Mouse (Mus musculus) kidney, embryonic 16.5 days (tissue): ENCODE data around the gene Spi1. TPM values are rescaled to one million over a fixed set of nuclear protein-coding genes. Genes with fewer than 3 reads are reported as not detected.

Source experiments
- ATAC-seq: fragments of 200-750 bp; cut with Nextera tagmentation; 2 replicates; pipeline ENCODE4 v1.8.0; 2017; ENCODE audit warnings: moderate TSS enrichment; ENCODE audit not compliant: low FRiP score, low TSS enrichment
- H3K27ac ChIP-seq: fragments of 300-500 bp; sonication (generic); 2 replicates; pipeline ENCODE4 v1.5.1; 2014; ENCODE audit warnings: low read length
- H3K27me3 ChIP-seq: fragments of 300-500 bp; sonication (generic); 2 replicates; pipeline ENCODE4 v1.6.1; 2014; ENCODE audit warnings: low read length, control low read depth, mixed read lengths; ENCODE audit not compliant: insufficient read depth
- H3K36me3 ChIP-seq: fragments of 300-500 bp; sonication (generic); 2 replicates; pipeline ENCODE4 v1.6.1; 2014; ENCODE audit warnings: low read length, control low read depth, mixed read lengths; ENCODE audit not compliant: insufficient read depth
- H3K4me1 ChIP-seq: fragments of 300-500 bp; sonication (generic); 2 replicates; pipeline ENCODE4 v1.6.1; 2014; ENCODE audit warnings: low read length, control low read depth, mixed read lengths; ENCODE audit not compliant: insufficient read depth
- H3K4me2 ChIP-seq: fragments of 300-500 bp; sonication (generic); replicated peaks from 2 replicates; pipeline ENCODE4 v1.6.1; 2014; ENCODE audit warnings: low read depth, low read length
- H3K4me3 ChIP-seq: fragments of 300-500 bp; sonication (generic); 2 replicates; pipeline ENCODE4 v1.5.1; 2014; ENCODE audit warnings: mild to moderate bottlenecking, low read length
- H3K9ac ChIP-seq: fragments of 300-500 bp; sonication (generic); replicated peaks from 2 replicates; pipeline ENCODE4 v1.6.1; 2014; ENCODE audit warnings: low read length
- H3K9me3 ChIP-seq: fragments of 300-500 bp; sonication (generic); 2 replicates; pipeline ENCODE4 v1.6.1; 2016; ENCODE audit warnings: low read length, control low read depth
- WGBS: fragments of 180-500 bp; shearing (Covaris S2); extraction: QIAGEN DNeasy Blood & Tissue Kit; methylation state at CpG from one replicate; pipeline ENCODE4 v1.1.7; 2014; 5-methylcytosine and 5-hydroxymethylcytosine counted together
- polyA plus RNA-seq: library from polyadenylated mRNA; unstranded; fragments of >200 nt; fragmentation: Nextera tagmentation; extraction: Ambion mirVana; gene quantifications from 2 replicates; pipeline ENCODE4 v1.2.1, GENCODE M21; 2015

Spi1 gene
- polyA plus RNA-seq, 1 experiment from 2014 or later: 4.2 TPM

- Histone ChIP-seq H3K4me1 (no peaks in the 10 kb centered on the region), H3K4me2 (no peak overlapping the region), H3K9ac (no peak overlapping the region), H3K4me3 (no peak overlapping the region), H3K9me3 (no peaks in the 10 kb centered on the region), H3K36me3 (no peaks in the 10 kb centered on the region), H3K27me3 (no peaks in the 10 kb centered on the region), H3K27ac (no peak overlapping the region)
- no peak for ATAC-seq
- 87% methylated on average over 9 of the region's 9 CpGs for WGBS
These were observed 5.3 kb downstream of the Spi1 start for GRCm38 (mm10) chr2:91087453-91087852.

- Histone ChIP-seq H3K27ac (no peak overlapping the region), H3K36me3 (no peaks in the 10 kb centered on the region), H3K9ac (no peak overlapping the region), H3K4me3 (no peak overlapping the region), H3K4me2 (no peak overlapping the region), H3K4me1 (no peaks in the 10 kb centered on the region), H3K27me3 (no peaks in the 10 kb centered on the region), H3K9me3 (no peaks in the 10 kb centered on the region)
- WGBS: 77% methylated on average over 9 of the region's 9 CpGs
- no peak for ATAC-seq
These were observed 6.8 kb downstream of the Spi1 start for GRCm38 (mm10) chr2:91088987-91089386.

- Histone ChIP-seq H3K36me3 (no peaks in the 10 kb centered on the region), H3K27me3 (no peaks in the 10 kb centered on the region), H3K4me1 (no peaks in the 10 kb centered on the region), H3K9ac (no peak overlapping the region), H3K4me2 (no peak overlapping the region), H3K27ac (no peak overlapping the region), H3K4me3 (no peak overlapping the region), H3K9me3 (no peaks in the 10 kb centered on the region)
- WGBS: 76% methylated on average over 6 of the region's 6 CpGs
- no peak for ATAC-seq
These were observed 8.0 kb downstream of the Spi1 start for GRCm38 (mm10) chr2:91090208-91090607.

GRCm38 (mm10) chr2:91090827-91091226 is 8.6 kb downstream of the Spi1 start:
- H3K4me2 ChIP-seq: no peak overlapping the region
- H3K9ac ChIP-seq: no peak overlapping the region
- 68% methylated on average over 6 of the region's 6 CpGs for WGBS
- no peaks in the 10 kb centered on the region for H3K9me3 ChIP-seq
- H3K4me1 ChIP-seq: no peaks in the 10 kb centered on the region
- ATAC-seq: no peak
- no peaks in the 10 kb centered on the region for H3K27me3 ChIP-seq
- H3K27ac ChIP-seq: no peak overlapping the region
- no peak overlapping the region for H3K4me3 ChIP-seq
- no peaks in the 10 kb centered on the region for H3K36me3 ChIP-seq

GRCm38 (mm10) chr2:91096524-91096923 is 14.3 kb downstream of the Spi1 start:
- Histone ChIP-seq H3K27ac (no peak overlapping the region), H3K9ac (no peak overlapping the region), H3K9me3 (no peaks in the 10 kb centered on the region), H3K4me2 (no peak overlapping the region), H3K4me3 (no peak overlapping the region), H3K36me3 (no peaks in the 10 kb centered on the region), H3K4me1 (no peaks in the 10 kb centered on the region), H3K27me3 (no peaks in the 10 kb centered on the region)
- no peak for ATAC-seq
- WGBS: 69% methylated on average over 14 of the region's 14 CpGs

GRCm38 (mm10) chr2:91097015-91097414 is 14.8 kb downstream of the Spi1 start:
- 68% methylated on average over 10 of the region's 10 CpGs for WGBS
- no peak for ATAC-seq

GRCm38 (mm10) chr2:91098156-91098555 is 16.0 kb downstream of the Spi1 start:
- 85% methylated on average over 2 of the region's 2 CpGs for WGBS
- Histone ChIP-seq H3K4me3 (no peak overlapping the region), H3K36me3 (no peaks in the 10 kb centered on the region), H3K4me2 (no peak overlapping the region), H3K4me1 (no peaks in the 10 kb centered on the region), H3K27me3 (no peaks in the 10 kb centered on the region), H3K9me3 (no peaks in the 10 kb centered on the region), H3K27ac (no peak overlapping the region), H3K9ac (no peak overlapping the region)
- ATAC-seq: no peak

More at GRCm38 (mm10) chr2:91097015-91097414, 14.8 kb downstream of the Spi1 start:
- Histone ChIP-seq H3K27ac (no peak overlapping the region), H3K4me2 (no peak overlapping the region), H3K27me3 (no peaks in the 10 kb centered on the region), H3K4me3 (no peak overlapping the region), H3K9ac (0 out of 2 replicates have a peak overlapping the region, but pooled peaks have one; percentile 9), H3K9me3 (no peaks in the 10 kb centered on the region), H3K36me3 (no peaks in the 10 kb centered on the region), H3K4me1 (no peaks in the 10 kb centered on the region)

- WGBS: 5% methylated on average over 7 of the region's 7 CpGs
- Histone ChIP-seq H3K4me1 (no peaks in the 10 kb centered on the region), H3K9ac (peak overlapping the region; percentile 55; the same call in 1 of the 2 replicates), H3K36me3 (no peaks in the 10 kb centered on the region), H3K4me3 (no peak overlapping the region), H3K27ac (no peak overlapping the region), H3K9me3 (no peaks in the 10 kb centered on the region), H3K4me2 (no peak overlapping the region), H3K27me3 (no peaks in the 10 kb centered on the region)
- ATAC-seq: peak; percentile 87
These were observed 19.0 kb downstream of the Spi1 start for GRCm38 (mm10) chr2:91101124-91101740.

- Histone ChIP-seq H3K4me1 (no peaks in the 10 kb centered on the region), H3K27ac (no peak overlapping the region), H3K9ac (no peak overlapping the region), H3K27me3 (no peaks in the 10 kb centered on the region), H3K4me2 (no peak overlapping the region), H3K9me3 (no peaks in the 10 kb centered on the region), H3K36me3 (no peaks in the 10 kb centered on the region), H3K4me3 (no peak overlapping the region)
- ATAC-seq: no peak
- WGBS: 79% methylated on average over 3 of the region's 3 CpGs
These were observed 26.0 kb downstream of the Spi1 start for GRCm38 (mm10) chr2:91108156-91108555.

- H3K27ac ChIP-seq: no peak overlapping the region
- WGBS: 83% methylated on average over 5 of the region's 5 CpGs
- ATAC-seq: no peak
These were observed 27.1 kb downstream of the Spi1 start for GRCm38 (mm10) chr2:91109241-91109640.

More at GRCm38 (mm10) chr2:91109241-91109640, 27.1 kb downstream of the Spi1 start:
- no peak overlapping the region for H3K9ac ChIP-seq
- H3K27me3 ChIP-seq: no peaks in the 10 kb centered on the region
- H3K4me1 ChIP-seq: no peaks in the 10 kb centered on the region
- no peaks in the 10 kb centered on the region for H3K36me3 ChIP-seq
- no peak overlapping the region for H3K4me2 ChIP-seq
- no peak overlapping the region for H3K4me3 ChIP-seq
- H3K9me3 ChIP-seq: no peaks in the 10 kb centered on the region
